Mouse (Mus musculus) B cell, adult 62 days (primary cell): ENCODE results near the gene Isoc2a. TPM values are rescaled to one million over a fixed set of nuclear protein-coding genes. Genes with fewer than 3 reads are reported as not detected.

ENCODE experiments used
- total RNA-seq: library from RNA; stranded (reverse); gene quantifications from 4 replicates; pipeline ENCODE4 v1.2.4, GENCODE M21; 2023

Gene Isoc2a
- 9.9 to 14.2 TPM (median 11.8 TPM) in 4 replicates for total RNA-seq

DNA sequence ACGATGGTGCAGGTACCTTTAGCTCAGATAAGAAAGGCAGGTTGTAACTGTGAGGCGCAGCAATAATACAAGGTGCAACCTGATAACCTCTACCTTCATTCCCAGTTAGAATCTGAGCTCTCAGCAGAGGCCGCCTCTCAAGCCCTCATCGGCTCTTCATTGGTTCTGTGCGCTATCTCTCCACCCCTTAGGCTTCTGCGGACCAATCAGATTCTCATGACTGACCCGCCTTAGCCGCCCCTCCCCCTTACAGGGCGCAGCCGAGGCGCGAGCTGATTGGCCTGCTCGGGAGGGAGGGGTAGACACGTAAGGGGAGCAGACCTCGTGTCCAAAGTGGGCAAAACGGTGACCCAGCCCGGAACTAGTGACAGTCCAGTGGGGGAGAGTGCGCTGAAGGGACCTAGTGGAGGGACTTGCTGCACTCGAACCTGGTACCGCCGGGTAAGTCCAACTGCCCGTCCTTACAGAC is at the start of gene Isoc2a:
Gene Isoc2a, plus strand, starts transcription at position 401 of the 469 bp plus-strand sequence.

GRCm38 (mm10) chr7:4844245-4844916 is 32.6 kb upstream of the Isoc2a start, which contains the start of gene Shisa7:
Shisa7 (minus strand) TSS chr7:4844696.

GRCm38 (mm10) chr7:4870133-4870532 is 6.8 kb upstream of the Isoc2a start, which contains the start of gene Isoc2b:
Isoc2b (minus strand) TSS chr7:4870258.

DNA sequence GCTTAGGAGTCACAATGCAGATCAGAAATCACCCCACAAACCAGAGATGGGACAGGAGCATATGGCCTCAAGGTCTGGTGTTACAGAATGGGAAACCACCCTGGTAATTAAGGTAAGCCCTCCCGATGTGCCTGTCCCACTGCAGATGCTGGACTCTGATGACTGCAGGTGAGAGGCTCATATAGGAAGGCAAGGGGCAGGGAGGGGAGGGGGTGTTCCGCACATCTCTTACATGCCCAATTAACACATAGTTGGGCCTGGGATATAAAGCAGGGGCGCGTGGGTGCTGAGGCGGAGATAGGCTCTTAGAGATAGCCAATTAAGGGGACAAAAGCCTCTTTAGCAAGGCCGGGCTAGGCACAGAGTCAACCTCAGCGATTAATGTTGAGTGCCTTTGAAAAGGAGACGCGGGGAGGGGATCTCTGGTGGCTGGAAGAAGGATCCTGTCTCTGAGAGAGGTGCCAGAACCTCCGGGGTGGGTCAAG is 29.6 kb downstream of the Isoc2a start, which contains the start of gene Gm36210:
Gene Gm36210, minus strand, starts transcription at position 51 of the 485 bp plus-strand sequence.

DNA sequence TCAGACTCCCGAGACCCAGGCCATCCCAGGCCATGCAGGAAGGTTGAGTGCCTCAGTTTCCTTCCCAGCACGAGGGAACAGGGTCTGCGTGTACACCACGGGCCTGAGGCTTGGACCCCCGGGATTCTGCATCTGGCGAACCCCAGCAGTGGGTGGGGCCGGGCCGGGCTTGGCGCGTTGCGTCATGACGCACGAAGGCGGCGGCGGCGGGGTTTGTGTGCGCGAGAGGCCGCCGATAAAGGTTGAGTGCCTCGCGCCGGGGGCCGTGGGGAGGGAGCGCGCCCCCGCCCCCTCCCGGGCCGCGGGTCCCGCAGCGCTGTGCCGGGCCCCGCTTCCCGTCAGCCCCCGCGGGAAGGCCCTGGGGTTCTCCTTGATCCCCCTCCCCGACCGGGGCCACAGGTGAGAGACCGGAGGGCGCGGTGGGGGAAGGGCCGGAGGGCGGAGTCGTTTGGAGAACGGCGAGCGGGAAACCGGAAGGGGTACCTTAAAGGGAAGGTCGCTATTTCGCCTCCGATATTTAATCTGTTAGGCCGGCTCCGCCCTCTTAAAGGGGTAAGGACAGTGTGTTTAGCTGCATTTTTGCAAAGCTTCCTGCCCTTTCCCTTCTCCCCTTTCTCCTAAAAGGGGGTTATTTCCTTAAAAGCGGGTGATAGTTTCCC is 38.2 kb downstream of the Isoc2a start, which contains the start of gene Zfp628:
Gene Zfp628, plus strand, starts transcription at position 211 of the 659 bp plus-strand sequence.

GRCm38 (mm10) chr7:4921824-4922482 is 45.0 kb downstream of the Isoc2a start, which contains the start of gene Nat14:
Nat14 (plus strand) TSS chr7:4922028.

GRCm38 (mm10) chr7:4925441-4926381 is 48.8 kb downstream of the Isoc2a start, which contains the start of gene Ssc5d:
Ssc5d (plus strand) TSS chr7:4925785.

Other genes starting within 250 kb of the Isoc2a start
- gene Tmem86b, start 245.7 kb upstream of the Isoc2a start, total RNA-seq = 50.2 to 57.5 TPM (median 54.8 TPM) in 4 replicates
- 264 to 268 TPM (median 267 TPM) in 4 replicates for gene Ppp6r1, start 218.1 kb upstream of the Isoc2a start, total RNA-seq
- gene Hspbp1, start 192.1 kb upstream of the Isoc2a start, total RNA-seq = 73.6 to 82.3 TPM (median 79.6 TPM) in 4 replicates
- gene Brsk1, start 186.5 kb upstream of the Isoc2a start, total RNA-seq = not detected in 4 replicates
- 1.5 to 4.0 TPM (median 3.0 TPM) in 4 replicates for gene Tmem150b, start 151.9 kb upstream of the Isoc2a start, total RNA-seq
- gene Kmt5c, start 137.0 kb upstream of the Isoc2a start, total RNA-seq = 87.1 to 92.8 TPM (median 91.8 TPM) in 4 replicates
- gene Cox6b2, start 124.1 kb upstream of the Isoc2a start, total RNA-seq = 1.3 to 5.4 TPM (median 4.0 TPM) in 4 replicates
- gene Fam71e2, start 105.9 kb upstream of the Isoc2a start, total RNA-seq = not detected in 4 replicates
- gene Il11, start 94.3 kb upstream of the Isoc2a start, total RNA-seq = not detected in 4 replicates
- not detected in 4 replicates for gene Tmem190, start 94.2 kb upstream of the Isoc2a start, total RNA-seq
- gene Tmem238, start 87.5 kb upstream of the Isoc2a start, total RNA-seq = 1.8 to 2.7 TPM (median 2.4 TPM) in 4 replicates
- gene Rpl28, start 84.3 kb upstream of the Isoc2a start, total RNA-seq = 1,788 to 1,881 TPM (median 1,825 TPM) in 4 replicates
- gene Ube2s, start 64.6 kb upstream of the Isoc2a start, total RNA-seq = 157 to 176 TPM (median 162 TPM) in 4 replicates
- gene Shisa7, start 32.5 kb upstream of the Isoc2a start, total RNA-seq = 0.49 to 2.8 TPM (median 1.1 TPM) in 4 replicates
- 4.3 to 9.7 TPM (median 6.8 TPM) in 4 replicates for gene Isoc2b, start 6.9 kb upstream of the Isoc2a start, total RNA-seq
- not detected in 4 replicates for gene Gm36210, start 29.4 kb downstream of the Isoc2a start, total RNA-seq
- gene Zfp628, start 38.1 kb downstream of the Isoc2a start, total RNA-seq = 36.3 to 42.6 TPM (median 37.9 TPM) in 4 replicates
- gene Nat14, start 44.9 kb downstream of the Isoc2a start, total RNA-seq = 9.0 to 12.9 TPM (median 10.2 TPM) in 4 replicates
- 0.21 to 0.63 TPM (median 0.42 TPM) in 4 replicates for gene Ssc5d, start 48.6 kb downstream of the Isoc2a start, total RNA-seq
- gene Sbk2, start 87.3 kb downstream of the Isoc2a start, total RNA-seq = 0.51 to 1.9 TPM (median 0.61 TPM) in 3 of 4 replicates, not detected in the other
- not detected in 4 replicates for gene Sbk3, start 94.0 kb downstream of the Isoc2a start, total RNA-seq
- 15.7 to 19.2 TPM (median 16.5 TPM) in 4 replicates for gene Zfp579, start 119.0 kb downstream of the Isoc2a start, total RNA-seq
- 7.0 to 8.3 TPM (median 7.6 TPM) in 4 replicates for gene Zfp524, start 137.3 kb downstream of the Isoc2a start, total RNA-seq
- gene Fiz1, start 137.5 kb downstream of the Isoc2a start, total RNA-seq = 58.3 to 66.2 TPM (median 62.1 TPM) in 4 replicates
- gene Gm44973, start 138.3 kb downstream of the Isoc2a start, total RNA-seq = not detected in 4 replicates
- gene Zfp865, start 143.2 kb downstream of the Isoc2a start, total RNA-seq = 48.6 to 50.4 TPM (median 49.4 TPM) in 4 replicates
- gene Ccdc106, start 143.4 kb downstream of the Isoc2a start, total RNA-seq = not detected in 4 replicates
- not detected in 4 replicates for gene 4632433K11Rik, start 157.0 kb downstream of the Isoc2a start, total RNA-seq
- 7.6 to 8.5 TPM (median 8.3 TPM) in 4 replicates for gene Zfp784, start 161.3 kb downstream of the Isoc2a start, total RNA-seq
- gene Zfp580, start 174.4 kb downstream of the Isoc2a start, total RNA-seq = 2.5 to 3.6 TPM (median 3.3 TPM) in 4 replicates
- 540 to 584 TPM (median 566 TPM) in 4 replicates for gene U2af2, start 185.0 kb downstream of the Isoc2a start, total RNA-seq
- gene Epn1, start 203.1 kb downstream of the Isoc2a start, total RNA-seq = 197 to 224 TPM (median 210 TPM) in 4 replicates
- gene Rfpl4, start 239.8 kb downstream of the Isoc2a start, total RNA-seq = not detected in 4 replicates
- 0.56 to 1.6 TPM (median 1.2 TPM) in 3 of 4 replicates, not detected in the other for gene Rasl2-9, start 248.8 kb downstream of the Isoc2a start, total RNA-seq